Mouse (Mus musculus) hindbrain, embryonic 11.5 days (tissue): ENCODE results near the gene Trim9. TPM values are rescaled to one million over a fixed set of nuclear protein-coding genes. Genes with fewer than 3 reads are reported as not detected.
A peak's percentile ranks its signal among the peaks of the same experiment; 100 is the strongest.

Experiments used
- ATAC-seq: fragments of 200-750 bp; cut with Nextera tagmentation; 2 replicates; pipeline ENCODE4 v1.8.0; 2017; ENCODE audit warnings: mild to moderate bottlenecking, moderate TSS enrichment, moderate library complexity; ENCODE audit not compliant: low FRiP score
- DNase-seq: peaks from one replicate; pipeline ENCODE4 v3.0.0-alpha.2; 2015; ENCODE audit warnings: low spot score
- H3K27ac ChIP-seq: fragments of 300-500 bp; sonication (generic); 2 replicates; pipeline ENCODE4 v1.5.1; 2014; ENCODE audit warnings: mild to moderate bottlenecking, low read depth, low read length
- H3K27me3 ChIP-seq: fragments of 300-500 bp; sonication (generic); 2 replicates; pipeline ENCODE4 v1.6.1; 2014; ENCODE audit warnings: mild to moderate bottlenecking, low read length, moderate library complexity, mixed read lengths; ENCODE audit not compliant: control insufficient read depth, insufficient read depth
- H3K36me3 ChIP-seq: fragments of 300-500 bp; sonication (generic); 2 replicates; pipeline ENCODE4 v1.6.1; 2014; ENCODE audit warnings: mild to moderate bottlenecking, low read length, moderate library complexity, mixed read lengths; ENCODE audit not compliant: control insufficient read depth, insufficient read depth
- H3K4me1 ChIP-seq: fragments of 300-500 bp; sonication (generic); replicated peaks from 2 replicates; pipeline ENCODE4 v1.6.1; 2014; ENCODE audit warnings: low read length, mixed read lengths; ENCODE audit not compliant: control insufficient read depth, insufficient read depth
- H3K4me2 ChIP-seq: fragments of 300-500 bp; sonication (generic); replicated peaks from 2 replicates; pipeline ENCODE4 v1.6.1; 2014; ENCODE audit warnings: mild to moderate bottlenecking, low read depth, low read length
- H3K4me3 ChIP-seq: fragments of 300-500 bp; sonication (generic); 2 replicates; pipeline ENCODE4 v1.5.1; 2014; ENCODE audit warnings: low read depth, low read length
- H3K9ac ChIP-seq: fragments of 300-500 bp; sonication (generic); 2 replicates; pipeline ENCODE4 v1.6.1; 2014; ENCODE audit warnings: low read depth, low read length
- H3K9me3 ChIP-seq: fragments of 300-500 bp; sonication (generic); 2 replicates; pipeline ENCODE4 v1.6.1; 2016; ENCODE audit warnings: low read length; ENCODE audit not compliant: control insufficient read depth
- WGBS: fragments of 180-500 bp; shearing (Covaris S2); extraction: QIAGEN DNeasy Blood & Tissue Kit; methylation state at CpG from one replicate; pipeline ENCODE4 v1.1.7; 2014; 5-methylcytosine and 5-hydroxymethylcytosine counted together
- polyA plus RNA-seq: library from polyadenylated mRNA; unstranded; fragments of >200 nt; fragmentation: Nextera tagmentation; extraction: Ambion mirVana; gene quantifications from 2 replicates; pipeline ENCODE4 v1.2.1, GENCODE M21; 2014

Gene Trim9
- polyA plus RNA-seq, 1 experiment from 2014 or later = 18.4 TPM

DNA sequence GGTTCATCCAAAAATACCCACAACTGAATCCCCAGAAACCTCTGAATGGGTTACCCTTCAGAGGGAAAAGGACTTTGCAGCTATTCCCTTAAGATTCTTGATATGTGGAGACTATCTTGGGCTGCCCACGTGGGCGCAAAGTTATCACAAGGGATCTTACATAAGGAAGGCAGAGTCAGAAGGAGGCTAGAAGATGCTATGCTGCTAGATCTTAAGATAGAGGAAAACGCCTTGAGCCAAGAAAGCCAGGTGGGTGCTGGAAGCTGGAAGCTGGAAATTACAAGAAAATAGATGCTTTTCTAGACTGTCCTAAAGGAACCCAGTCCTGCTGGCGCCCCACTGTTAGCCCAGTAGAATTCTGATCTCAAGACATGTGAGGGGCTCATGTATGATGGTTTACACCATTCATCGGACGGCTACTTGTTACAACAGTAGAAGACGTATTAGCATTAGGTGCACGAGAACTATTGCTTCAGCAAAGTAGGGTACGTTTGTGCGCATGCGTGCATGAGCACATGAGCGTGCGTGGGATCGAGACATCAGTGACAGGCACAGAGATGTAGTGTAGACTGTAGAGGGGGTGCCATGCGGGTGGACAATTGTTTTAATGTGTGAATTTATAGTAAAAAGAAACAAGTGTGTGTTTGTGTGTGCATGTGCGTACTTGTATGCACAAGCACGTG, 85.0 kb downstream of the Trim9 start:
- Histone ChIP-seq H3K9ac (no peak overlapping the region), H3K4me3 (no peak overlapping the region), H3K27me3 (no peaks in the 10 kb centered on the region), H3K27ac (no peak overlapping the region), H3K9me3 (no peaks in the 10 kb centered on the region), H3K4me1 (no peaks in the 10 kb centered on the region), H3K4me2 (no peak overlapping the region), H3K36me3 (no peaks in the 10 kb centered on the region)
- 92% methylated on average over 17 of the region's 17 CpGs for WGBS
- ATAC-seq (no peak), DNase-seq (no peak)

DNA sequence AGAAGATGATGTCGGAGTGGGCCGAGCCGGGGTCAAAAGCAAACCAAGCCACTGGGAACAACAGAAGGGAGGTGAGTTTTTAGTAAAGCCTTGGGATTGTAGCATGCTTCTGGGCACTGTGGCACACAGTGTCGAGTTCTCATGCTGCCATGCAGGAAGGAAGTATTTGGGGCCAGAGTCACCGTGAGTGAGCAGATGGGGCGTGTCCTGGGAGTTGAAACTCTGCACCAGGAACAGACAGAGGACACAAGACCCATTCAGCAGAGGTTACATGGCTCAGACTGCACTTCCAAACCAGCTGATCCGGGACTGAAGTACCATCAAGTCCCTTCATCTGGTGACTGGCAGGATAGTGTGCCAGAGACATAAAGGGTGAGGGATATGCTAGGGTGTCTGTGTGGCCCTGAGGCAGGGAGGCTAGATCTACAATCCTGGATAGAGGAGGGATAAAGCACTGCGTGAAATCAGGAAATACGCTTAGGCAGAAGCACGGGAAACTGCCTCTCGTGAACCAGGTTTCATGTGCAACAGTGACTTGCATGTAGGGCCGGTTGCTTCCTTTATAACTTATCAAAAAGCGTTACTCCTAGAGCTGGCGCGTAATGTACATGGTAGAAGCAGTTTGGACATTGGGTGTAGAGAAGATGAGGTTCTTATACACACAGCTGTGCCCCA, 96.1 kb downstream of the Trim9 start:
- H3K4me2 ChIP-seq = no peak overlapping the region
- ATAC-seq = no peak
- WGBS = 85% methylated on average over 15 of the region's 15 CpGs
- no peaks in the 10 kb centered on the region for H3K9me3 ChIP-seq
- H3K27ac ChIP-seq = no peak overlapping the region
- no peaks in the 10 kb centered on the region for H3K27me3 ChIP-seq
- DNase-seq = no peak
- no peaks in the 10 kb centered on the region for H3K36me3 ChIP-seq
- H3K4me1 ChIP-seq = no peaks in the 10 kb centered on the region
- no peak overlapping the region for H3K9ac ChIP-seq
- H3K4me3 ChIP-seq = no peak overlapping the region

DNA sequence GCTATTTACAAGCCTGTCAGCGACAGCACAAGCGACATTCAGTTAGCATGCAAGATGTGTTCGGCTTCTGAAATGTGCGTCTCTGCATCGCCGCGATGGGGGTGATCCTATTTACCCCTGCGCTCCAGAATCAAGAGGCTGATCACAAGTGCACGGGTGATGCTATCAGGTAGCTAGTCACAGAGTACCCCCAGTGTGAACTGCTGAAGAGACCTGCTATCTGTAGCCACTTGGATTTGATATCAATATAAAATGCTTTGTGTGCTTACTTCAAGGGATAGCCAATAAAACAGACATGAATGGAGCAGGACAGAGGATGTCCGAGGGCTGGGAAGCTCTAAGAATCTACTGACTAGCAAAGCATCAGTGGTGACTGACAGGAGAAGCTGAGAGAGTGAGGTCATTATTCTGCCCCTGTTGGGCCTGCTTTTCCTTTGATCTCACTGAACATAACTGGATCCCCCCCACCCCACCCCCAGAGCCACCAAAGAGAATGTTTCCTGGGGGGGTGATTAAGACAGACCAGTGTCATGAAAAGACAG, 97.7 kb downstream of the Trim9 start:
- Histone ChIP-seq H3K27ac (no peak overlapping the region), H3K27me3 (no peaks in the 10 kb centered on the region), H3K9ac (no peak overlapping the region), H3K4me2 (no peak overlapping the region), H3K36me3 (no peaks in the 10 kb centered on the region), H3K9me3 (no peaks in the 10 kb centered on the region), H3K4me1 (no peaks in the 10 kb centered on the region), H3K4me3 (no peak overlapping the region)
- DNase-seq (no peak), ATAC-seq (no peak)
- WGBS = 83% methylated on average over 10 of the region's 10 CpGs

DNA sequence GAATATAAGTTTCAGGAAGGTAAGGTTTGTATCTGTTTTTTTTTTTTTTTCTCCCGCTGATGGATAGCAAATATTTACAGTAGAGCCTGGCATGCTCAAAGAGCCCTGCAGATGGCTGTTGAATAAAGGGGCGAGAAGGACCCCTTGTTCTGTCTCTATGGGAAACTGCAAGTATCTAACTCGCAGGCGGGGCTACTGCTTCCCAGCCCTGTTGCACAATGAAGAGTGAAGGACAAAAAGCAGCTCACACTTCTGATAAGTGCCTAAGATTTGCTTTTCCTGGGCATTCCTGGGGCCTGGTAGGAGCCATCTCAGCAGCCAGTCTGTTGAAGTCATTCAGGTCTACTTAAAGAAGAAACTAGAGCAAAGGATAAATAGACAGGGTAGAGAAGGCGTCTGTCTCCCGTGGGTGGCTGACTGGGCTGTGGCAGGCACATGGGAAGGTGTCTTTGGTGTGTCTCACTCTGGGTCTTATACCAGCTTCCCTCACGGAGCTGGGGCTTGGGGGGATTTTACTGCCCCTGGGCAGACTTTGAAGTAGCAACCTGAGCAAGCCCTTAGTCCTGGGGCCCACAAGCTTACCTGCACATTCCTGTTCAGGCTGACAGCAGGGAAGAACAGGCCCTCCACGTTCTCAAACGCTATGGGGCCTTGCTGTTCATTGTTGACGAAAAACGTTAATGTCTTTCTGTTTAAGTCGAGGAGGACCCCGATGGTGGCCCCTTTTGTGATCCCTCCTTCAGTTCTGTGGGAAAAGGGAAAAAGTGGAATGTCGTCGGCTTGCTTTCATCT, 99.5 kb downstream of the Trim9 start:
- no peaks in the 10 kb centered on the region for H3K27me3 ChIP-seq
- peak overlapping the region; percentile 58 for H3K27ac ChIP-seq
- H3K4me1 ChIP-seq = no peaks in the 10 kb centered on the region
- no peak overlapping the region for H3K4me3 ChIP-seq
- DNase-seq (peak; percentile 36), ATAC-seq (peak; percentile 71)
- no peaks in the 10 kb centered on the region for H3K36me3 ChIP-seq
- WGBS = 45% methylated on average over 15 of the region's 15 CpGs
- no peak overlapping the region for H3K9ac ChIP-seq
- no peaks in the 10 kb centered on the region for H3K9me3 ChIP-seq
- H3K4me2 ChIP-seq = no peak overlapping the region

DNA sequence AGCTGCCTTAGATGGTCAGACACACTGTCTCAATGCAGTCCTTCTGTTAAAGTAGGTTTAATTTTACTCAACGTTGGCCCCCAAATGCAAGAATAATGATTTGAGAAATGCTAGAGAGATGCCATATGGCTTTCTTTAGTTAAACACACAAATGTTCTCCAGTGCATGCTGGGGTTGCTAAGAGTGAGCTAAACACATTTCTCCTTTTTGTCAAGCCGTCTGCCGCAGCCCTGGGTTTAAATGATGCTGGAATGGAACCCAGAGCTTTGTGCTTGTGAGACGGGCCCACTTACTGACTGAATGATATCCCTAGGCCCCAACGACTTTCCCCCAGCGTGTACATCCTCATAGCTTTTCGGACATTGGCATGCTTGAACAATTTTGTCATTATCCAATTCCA, 104.9 kb downstream of the Trim9 start:
- Histone ChIP-seq H3K36me3 (no peaks in the 10 kb centered on the region), H3K27ac (no peak overlapping the region), H3K4me1 (no peaks in the 10 kb centered on the region), H3K4me2 (no peak overlapping the region), H3K4me3 (no peak overlapping the region), H3K9me3 (no peaks in the 10 kb centered on the region), H3K27me3 (no peaks in the 10 kb centered on the region), H3K9ac (no peak overlapping the region)
- WGBS = 81% methylated on average over 7 of the region's 7 CpGs
- DNase-seq (no peak), ATAC-seq (no peak)

DNA sequence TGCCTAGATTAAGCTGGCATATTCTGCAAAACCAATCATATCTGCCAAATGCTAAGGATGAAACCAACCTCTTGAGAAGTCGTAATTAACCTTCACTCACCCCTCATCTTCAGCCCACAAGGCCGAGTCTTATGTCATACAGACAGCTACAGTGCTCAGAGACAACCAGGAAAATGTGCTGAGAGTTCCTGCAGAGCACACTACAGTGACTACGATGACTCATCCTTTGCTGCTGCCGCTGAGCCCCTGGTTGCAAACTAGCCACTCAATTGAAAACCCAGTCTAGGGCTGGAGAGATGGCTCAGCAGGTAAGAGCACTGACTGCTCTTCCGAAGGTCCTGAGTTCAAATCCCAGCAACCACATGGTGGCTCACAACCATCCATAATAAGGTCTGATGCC, 107.7 kb downstream of the Trim9 start:
- Histone ChIP-seq H3K9ac (no peak overlapping the region), H3K27ac (no peak overlapping the region), H3K4me1 (no peaks in the 10 kb centered on the region), H3K9me3 (no peaks in the 10 kb centered on the region), H3K4me2 (no peak overlapping the region), H3K36me3 (no peaks in the 10 kb centered on the region), H3K27me3 (no peaks in the 10 kb centered on the region), H3K4me3 (no peak overlapping the region)
- 80% methylated on average over 5 of the region's 5 CpGs for WGBS
- no peak for ATAC-seq
- no peak for DNase-seq

DNA sequence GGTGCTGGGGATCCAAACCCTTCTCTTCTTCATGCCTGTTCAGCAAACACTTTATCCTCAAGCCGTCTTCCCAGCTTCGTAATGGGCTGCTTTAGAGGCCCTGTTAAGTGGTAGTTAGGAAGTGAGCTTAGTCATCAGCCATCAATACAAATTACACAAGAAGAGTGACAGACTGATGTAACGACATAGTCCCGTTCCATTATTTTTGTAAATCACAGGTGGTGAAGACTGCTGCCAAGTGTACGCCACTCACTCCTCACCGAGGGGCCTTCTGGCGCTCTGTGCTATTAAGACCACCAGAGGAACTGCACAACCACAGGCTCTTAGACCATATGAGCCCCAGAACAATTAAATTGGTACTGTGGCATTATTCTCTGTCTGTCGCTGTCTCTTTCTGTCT, 108.8 kb downstream of the Trim9 start:
- 75% methylated on average over 8 of the region's 8 CpGs for WGBS
- Histone ChIP-seq H3K4me1 (no peaks in the 10 kb centered on the region), H3K4me3 (no peak overlapping the region), H3K36me3 (no peaks in the 10 kb centered on the region), H3K9me3 (no peaks in the 10 kb centered on the region), H3K27me3 (no peaks in the 10 kb centered on the region), H3K27ac (no peak overlapping the region), H3K4me2 (no peak overlapping the region), H3K9ac (no peak overlapping the region)
- no peak for DNase-seq
- no peak for ATAC-seq

DNA sequence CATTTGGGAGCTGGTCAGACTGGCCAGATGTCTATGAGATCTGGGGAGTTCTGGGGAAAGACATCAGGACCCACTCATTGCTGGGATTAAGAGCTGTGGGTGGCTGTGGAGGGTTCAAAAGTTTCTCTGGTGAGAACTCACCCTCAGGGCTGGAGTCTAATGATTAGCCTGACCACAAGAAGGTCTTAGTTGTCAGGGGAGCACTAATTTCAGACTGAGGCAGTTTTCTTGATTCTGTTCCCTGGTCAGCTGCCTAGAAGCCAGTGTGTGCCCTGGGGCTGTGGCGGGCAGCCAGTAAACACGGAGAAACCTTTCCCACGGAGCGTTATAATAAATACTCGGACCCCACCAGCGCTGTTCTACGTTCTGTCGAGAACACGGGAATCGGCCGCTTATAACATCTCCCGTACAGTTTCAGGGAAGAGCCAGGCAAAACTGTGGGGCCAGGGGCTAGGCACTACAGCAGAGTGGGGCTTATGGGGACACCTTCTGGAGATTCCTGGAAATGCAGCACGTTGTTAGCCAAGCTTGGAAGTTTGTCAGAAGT, 112.4 kb downstream of the Trim9 start:
- H3K27me3 ChIP-seq = no peaks in the 10 kb centered on the region
- 0 out of 2 replicates have a peak overlapping the region, but pooled peaks have one; percentile 30 for H3K27ac ChIP-seq
- H3K9me3 ChIP-seq = no peaks in the 10 kb centered on the region
- WGBS = 17% methylated on average over 13 of the region's 13 CpGs
- H3K4me3 ChIP-seq = peak overlapping the region; percentile 27
- H3K4me1 ChIP-seq = no peaks in the 10 kb centered on the region
- peak overlapping the region; percentile 48 for H3K4me2 ChIP-seq
- DNase-seq (peak; percentile 90), ATAC-seq (peak; percentile 78)
- H3K9ac ChIP-seq = peak overlapping the region; percentile 28; the same call in 1 of the 2 replicates
- no peaks in the 10 kb centered on the region for H3K36me3 ChIP-seq
